ENCODE assay signal across 23 mouse cellular contexts in genomic region chr3:144352559-144352958, GRCm38 (mm10).
DNase-seq lines count a peak whose midpoint lies in the region; ATAC-seq lines count a peak whose summit lies in the region.
"Had no signal": no experiment of that assay in that cellular context is flagged by ENCODE, and none has a peak within 500 bp of the region (broad histone marks: within the 10 kb centered on the region; RNA-seq: fewer than 3 reads in every experiment).

No protein-coding gene starts in this region.

- peak; percentile 64 for DNase-seq in 416B (ENCODE audit: low read depth)
- DNase-seq in adipocyte (ENCODE audit: low spot score) = peak; percentile 28
- DNase-seq in adrenal gland, postnatal 36 days = peak; percentile 61 to 66
- DNase-seq in ovary, adult 18-20 months (ENCODE audit: low spot score) = no peak
- DNase-seq in heart, adult 9 months (ENCODE audit: low spot score in 2 of 2) = no peak
- no peak for DNase-seq in layer of hippocampus, adult 9-10 months (ENCODE audit: low spot score)
- DNase-seq: cerebellum, adult 11-12 months; cerebellum, postnatal 25 days; gastrocnemius, postnatal 10 days; heart, adult 11 months; heart, postnatal 10 days; kidney, adult 9 months; kidney, postnatal 14 days; layer of hippocampus, postnatal 36 days; lung, adult 18-20 months; right cerebral cortex, postnatal 14 days; thymus, postnatal 4 days had no signal

- peak; percentile 63 for ATAC-seq in megakaryocyte progenitor cell, adult 5-6 weeks (replicated peaks; ENCODE audit: poor library complexity)
- ATAC-seq: forebrain, embryonic 15.5 days; hindbrain, postnatal 0 days; intestine, embryonic 16.5 days; liver, embryonic 12.5 days; midbrain, embryonic 16.5 days had no signal

Comparison
In these comparisons a context has a peak if more than half of its experiments do, and no peak if none do; other contexts are left out.
1. DNase-seq: peak in 416B (single experiment), adipocyte (single experiment) and adrenal gland, postnatal 36 days (2 of 2); none in ovary, adult 18-20 months (single experiment), heart, adult 9 months (0 of 2) and layer of hippocampus, adult 9-10 months (single experiment).